Mouse (Mus musculus): ENCODE measurements around the gene Lgals7. TPM values are rescaled to one million over a fixed set of nuclear protein-coding genes. Genes with fewer than 3 reads are reported as not detected.

Gene Lgals7
- polyA plus RNA-seq, 1 experiment from 2014 or later = 0.42 TPM

DNA sequence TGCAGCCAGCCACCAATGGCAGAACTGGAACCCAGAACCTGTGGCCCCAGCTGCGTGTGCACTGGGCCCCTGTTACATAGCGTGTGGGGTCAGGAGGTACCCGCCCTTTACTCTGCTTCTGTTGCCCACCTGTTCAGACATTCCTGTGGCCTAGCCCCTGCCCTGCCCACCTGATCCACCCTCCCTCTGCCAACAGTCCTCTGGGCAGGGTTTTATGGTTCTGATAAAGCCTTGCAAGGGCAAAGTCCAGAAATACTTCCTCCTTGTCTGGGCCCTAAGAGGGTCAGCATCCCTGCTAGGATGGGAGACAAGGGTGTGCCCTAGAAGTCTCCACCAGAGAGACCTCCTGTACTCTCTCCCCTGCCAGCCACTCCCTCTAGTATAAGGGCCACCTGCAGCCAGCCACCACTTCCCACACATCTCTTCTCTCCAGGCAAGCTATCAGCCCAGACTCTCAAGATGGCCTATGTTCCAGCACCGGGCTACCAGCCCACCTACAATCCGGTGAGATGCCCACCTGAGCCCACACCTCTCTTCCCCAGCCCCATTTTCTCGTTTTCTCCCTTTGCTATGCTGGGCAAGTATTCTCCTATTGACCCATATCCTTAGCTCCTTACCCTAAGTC is 29.8 kb upstream of the Lgals7 start, which contains the start of gene Lgals4:
Gene Lgals4 (plus strand): TSS at position 132 of the 625 bp plus-strand sequence.
- DNase-seq (ENCODE audit: low spot score) (no peak), ATAC-seq (replicated peaks; ENCODE audit: low FRiP score, low TSS enrichment, low read depth) (peak; percentile 85)
- Histone ChIP-seq H3K4me1 (replicated peaks; ENCODE audit: control insufficient read depth, insufficient read depth, low read length) (no peaks in the 10 kb centered on the region), H3K4me3 (ENCODE audit: low read depth, low read length) (peak within 1 kb of the TSS; percentile 26), H3K36me3 (ENCODE audit: control insufficient read depth, insufficient read depth, low read length) (peaks cover 12% of the 10 kb centered on the region), H3K27me3 (replicated peaks; ENCODE audit: control insufficient read depth, insufficient read depth, low read length) (no peaks in the 10 kb centered on the region), H3K9me3 (ENCODE audit: control insufficient read depth, low read length) (no peaks in the 10 kb centered on the region), H3K27ac (ENCODE audit: low read depth) (peak within 1 kb of the TSS; percentile 69), H3K4me2 (ENCODE audit: low read length) (peak within 1 kb of the TSS; percentile 42), H3K9ac (ENCODE audit: low read length) (peak within 1 kb of the TSS; percentile 40)
- 70% methylated on average over 6 of the region's 6 CpGs for WGBS

DNA sequence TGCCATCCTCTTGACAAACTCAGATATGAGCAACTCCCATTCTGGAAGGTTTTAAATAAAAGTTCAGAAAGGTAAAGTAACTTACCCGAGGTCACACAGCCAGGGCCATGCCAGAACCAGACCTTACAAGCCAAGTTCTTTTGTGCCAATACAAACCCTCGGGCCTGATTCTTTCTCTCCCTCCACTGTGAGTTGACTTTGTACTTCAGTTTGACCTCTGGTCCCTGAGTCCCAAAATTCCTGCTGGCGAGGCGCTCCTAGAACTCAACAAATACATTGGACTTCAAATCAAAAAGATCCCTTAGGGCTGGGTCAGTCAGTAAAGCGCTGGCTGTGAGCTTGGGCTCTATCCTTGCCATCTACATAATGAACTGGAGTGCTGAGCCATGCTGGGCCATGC is 26.7 kb upstream of the Lgals7 start:
- DNase-seq (ENCODE audit: low spot score) = no peak
- 81% methylated on average over 5 of the region's 5 CpGs for WGBS
- H3K4me3 ChIP-seq (ENCODE audit: low read depth, low read length) = no peak overlapping the region
- no peaks in the 10 kb centered on the region for H3K9me3 ChIP-seq (ENCODE audit: control insufficient read depth, low read length)
- no peak overlapping the region for H3K9ac ChIP-seq (ENCODE audit: low read length)
- no peak for ATAC-seq (replicated peaks; ENCODE audit: low FRiP score, low TSS enrichment, low read depth)
- H3K4me1 ChIP-seq (replicated peaks; ENCODE audit: control insufficient read depth, insufficient read depth, low read length) = no peaks in the 10 kb centered on the region
- H3K27me3 ChIP-seq (replicated peaks; ENCODE audit: control insufficient read depth, insufficient read depth, low read length) = no peaks in the 10 kb centered on the region
- 0 out of 2 replicates have a peak, but pooled peaks cover 4% of the 10 kb centered on the region for H3K36me3 ChIP-seq (ENCODE audit: control insufficient read depth, insufficient read depth, low read length)
- 0 out of 2 replicates have a peak overlapping the region, but pooled peaks have one; percentile 1 for H3K27ac ChIP-seq (ENCODE audit: low read depth)
- H3K4me2 ChIP-seq (ENCODE audit: low read length) = 0 out of 2 replicates have a peak overlapping the region, but pooled peaks have one; percentile 9

DNA sequence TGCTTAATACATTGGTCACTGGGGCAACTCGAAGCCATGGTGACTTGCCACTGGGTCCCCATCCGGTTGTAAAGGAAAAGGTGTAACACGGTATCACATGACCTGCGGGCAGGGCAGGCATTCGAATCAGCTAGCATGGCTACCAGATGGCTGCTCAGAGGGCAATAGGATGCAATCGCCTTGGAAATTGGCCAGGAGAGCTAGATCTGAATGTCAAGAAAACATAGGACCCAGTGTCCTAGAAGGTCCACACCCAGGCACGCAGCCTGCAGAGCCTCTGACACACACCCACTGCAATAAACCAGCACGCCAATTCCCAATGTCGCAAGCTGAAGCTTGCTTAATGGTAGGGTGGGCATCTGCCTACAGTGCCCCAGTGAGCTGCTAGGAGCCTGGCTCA is 25.3 kb upstream of the Lgals7 start:
- 0 out of 2 replicates have a peak, but pooled peaks cover 4% of the 10 kb centered on the region for H3K36me3 ChIP-seq (ENCODE audit: control insufficient read depth, insufficient read depth, low read length)
- H3K9me3 ChIP-seq (ENCODE audit: control insufficient read depth, low read length) = no peaks in the 10 kb centered on the region
- WGBS = 69% methylated on average over 9 of the region's 9 CpGs
- ATAC-seq (replicated peaks; ENCODE audit: low FRiP score, low TSS enrichment, low read depth) = peak; percentile 24
- no peak overlapping the region for H3K4me3 ChIP-seq (ENCODE audit: low read depth, low read length)
- no peak overlapping the region for H3K27ac ChIP-seq (ENCODE audit: low read depth)
- no peaks in the 10 kb centered on the region for H3K4me1 ChIP-seq (replicated peaks; ENCODE audit: control insufficient read depth, insufficient read depth, low read length)
- DNase-seq (ENCODE audit: low spot score) = peak; percentile 66
- H3K9ac ChIP-seq (ENCODE audit: low read length) = no peak overlapping the region
- H3K27me3 ChIP-seq (replicated peaks; ENCODE audit: control insufficient read depth, insufficient read depth, low read length) = no peaks in the 10 kb centered on the region
- peak overlapping the region; percentile 14; the same call in 1 of the 2 replicates for H3K4me2 ChIP-seq (ENCODE audit: low read length)

DNA sequence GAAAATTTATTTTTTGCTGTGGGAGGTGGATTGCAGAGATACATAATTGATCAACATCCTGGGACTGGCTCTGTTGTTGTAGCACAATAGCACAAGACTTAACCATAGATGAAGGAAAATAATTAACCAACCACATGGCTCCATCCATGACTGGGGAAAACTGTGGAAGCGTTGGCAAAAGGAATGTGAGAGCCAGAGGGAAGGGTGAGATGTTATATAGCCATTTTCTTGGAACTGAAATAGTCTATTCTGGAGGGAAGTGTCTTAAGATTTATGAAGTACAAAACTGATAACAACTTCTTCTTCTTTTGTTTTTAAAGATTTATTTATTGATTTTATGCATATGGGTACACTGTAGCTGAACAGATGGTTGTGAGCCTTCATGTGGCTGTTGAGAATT is 16.4 kb upstream of the Lgals7 start:
- ATAC-seq (replicated peaks; ENCODE audit: low FRiP score, low TSS enrichment, low read depth) (no peak), DNase-seq (ENCODE audit: low spot score) (no peak)
- H3K9me3 ChIP-seq (ENCODE audit: control insufficient read depth, low read length) = no peaks in the 10 kb centered on the region
- H3K9ac ChIP-seq (ENCODE audit: low read length) = no peak overlapping the region
- no peak overlapping the region for H3K4me3 ChIP-seq (ENCODE audit: low read depth, low read length)
- H3K4me2 ChIP-seq (ENCODE audit: low read length) = no peak overlapping the region
- H3K4me1 ChIP-seq (replicated peaks; ENCODE audit: control insufficient read depth, insufficient read depth, low read length) = no peaks in the 10 kb centered on the region
- H3K36me3 ChIP-seq (ENCODE audit: control insufficient read depth, insufficient read depth, low read length) = no peaks in the 10 kb centered on the region
- no peak overlapping the region for H3K27ac ChIP-seq (ENCODE audit: low read depth)
- no peaks in the 10 kb centered on the region for H3K27me3 ChIP-seq (replicated peaks; ENCODE audit: control insufficient read depth, insufficient read depth, low read length)
- WGBS = 76% methylated on average over 1 of the region's 1 CpGs

DNA sequence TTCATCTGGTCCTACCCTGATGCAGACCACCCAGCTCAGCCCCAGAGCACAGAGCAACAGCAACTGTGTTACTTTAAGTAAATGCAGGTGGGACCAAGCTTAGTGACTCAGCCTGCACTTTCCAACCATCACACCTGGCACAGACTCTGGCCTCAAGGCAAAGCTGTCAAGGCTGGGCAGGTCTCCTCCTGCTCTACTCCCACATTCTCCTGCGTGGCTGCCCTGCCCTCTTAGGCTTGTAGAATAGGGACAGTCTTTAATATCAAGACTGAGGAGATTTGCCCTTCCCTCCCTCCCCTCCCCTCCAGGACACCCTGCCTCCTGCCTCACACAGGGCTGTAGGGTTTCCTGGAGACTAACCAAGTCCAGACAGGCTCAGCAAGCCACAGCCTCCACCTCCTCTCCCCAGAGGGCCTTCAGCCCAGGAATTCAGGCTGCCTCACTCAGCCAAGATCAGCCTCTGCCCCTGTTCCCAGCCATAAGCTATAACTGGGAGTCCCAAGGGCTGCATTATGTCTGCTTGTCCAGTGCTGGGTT is 13.9 kb upstream of the Lgals7 start:
- Histone ChIP-seq H3K9me3 (ENCODE audit: control insufficient read depth, low read length) (no peaks in the 10 kb centered on the region), H3K27ac (ENCODE audit: low read depth) (no peak overlapping the region), H3K4me3 (ENCODE audit: low read depth, low read length) (no peak overlapping the region), H3K4me1 (replicated peaks; ENCODE audit: control insufficient read depth, insufficient read depth, low read length) (no peaks in the 10 kb centered on the region), H3K36me3 (ENCODE audit: control insufficient read depth, insufficient read depth, low read length) (no peaks in the 10 kb centered on the region), H3K4me2 (ENCODE audit: low read length) (no peak overlapping the region), H3K27me3 (replicated peaks; ENCODE audit: control insufficient read depth, insufficient read depth, low read length) (no peaks in the 10 kb centered on the region), H3K9ac (ENCODE audit: low read length) (no peak overlapping the region)
- WGBS = 35% methylated on average over 1 of the region's 1 CpGs
- no peak for ATAC-seq (replicated peaks; ENCODE audit: low FRiP score, low TSS enrichment, low read depth)
- DNase-seq (ENCODE audit: low spot score) = no peak

DNA sequence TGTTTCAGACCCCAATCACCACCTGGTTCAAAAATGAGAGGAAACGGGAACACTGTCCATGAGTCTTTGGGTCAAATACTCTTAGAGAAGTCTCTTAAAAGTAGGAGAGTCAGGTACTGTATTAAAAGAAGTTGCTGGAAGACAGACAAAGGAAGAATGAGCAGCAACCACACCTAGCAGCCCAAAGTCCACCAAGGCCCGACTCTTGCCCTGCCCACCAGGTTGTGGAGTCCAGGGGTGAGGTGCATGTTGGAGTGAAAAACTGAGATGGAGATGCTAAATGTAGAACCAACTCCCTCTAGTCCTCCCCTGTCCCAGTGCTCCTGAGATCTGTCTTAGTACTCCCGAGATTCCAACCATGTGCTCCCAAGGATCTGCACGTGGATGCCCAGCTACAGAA is 13.0 kb upstream of the Lgals7 start:
- no peak overlapping the region for H3K4me3 ChIP-seq (ENCODE audit: low read depth, low read length)
- 78% methylated on average over 4 of the region's 4 CpGs for WGBS
- H3K27me3 ChIP-seq (replicated peaks; ENCODE audit: control insufficient read depth, insufficient read depth, low read length) = no peaks in the 10 kb centered on the region
- H3K4me1 ChIP-seq (replicated peaks; ENCODE audit: control insufficient read depth, insufficient read depth, low read length) = no peaks in the 10 kb centered on the region
- no peaks in the 10 kb centered on the region for H3K36me3 ChIP-seq (ENCODE audit: control insufficient read depth, insufficient read depth, low read length)
- no peak overlapping the region for H3K27ac ChIP-seq (ENCODE audit: low read depth)
- no peak overlapping the region for H3K4me2 ChIP-seq (ENCODE audit: low read length)
- H3K9me3 ChIP-seq (ENCODE audit: control insufficient read depth, low read length) = no peaks in the 10 kb centered on the region
- DNase-seq (ENCODE audit: low spot score) (no peak), ATAC-seq (replicated peaks; ENCODE audit: low FRiP score, low TSS enrichment, low read depth) (no peak)
- H3K9ac ChIP-seq (ENCODE audit: low read length) = no peak overlapping the region

DNA sequence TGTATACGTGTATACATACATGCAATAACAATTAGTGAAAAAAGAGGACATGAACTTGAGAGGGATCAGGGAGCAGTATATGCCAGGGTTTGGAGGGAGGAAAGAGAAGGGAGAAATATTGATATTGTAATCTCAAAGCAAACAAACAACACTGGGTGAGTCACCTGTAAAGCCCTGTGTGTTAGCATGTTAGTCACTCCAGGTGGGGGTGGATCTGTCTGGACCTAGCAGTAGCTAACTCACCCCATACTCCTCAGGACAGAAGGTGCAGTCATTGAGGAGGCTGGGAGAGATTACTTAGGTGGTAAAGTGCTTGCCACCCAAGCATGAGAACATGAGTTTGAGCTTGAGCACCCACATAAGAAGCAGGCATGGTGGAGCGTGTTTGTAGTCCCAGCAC is 3.7 kb upstream of the Lgals7 start:
- Histone ChIP-seq H3K4me2 (ENCODE audit: low read length) (no peak overlapping the region), H3K4me1 (replicated peaks; ENCODE audit: control insufficient read depth, insufficient read depth, low read length) (peaks cover 6% of the 10 kb centered on the region; the same call in 1 of the 2 replicates), H3K27me3 (replicated peaks; ENCODE audit: control insufficient read depth, insufficient read depth, low read length) (no peaks in the 10 kb centered on the region), H3K36me3 (ENCODE audit: control insufficient read depth, insufficient read depth, low read length) (no peaks in the 10 kb centered on the region), H3K27ac (ENCODE audit: low read depth) (no peak overlapping the region), H3K4me3 (ENCODE audit: low read depth, low read length) (no peak overlapping the region), H3K9ac (ENCODE audit: low read length) (no peak overlapping the region), H3K9me3 (ENCODE audit: control insufficient read depth, low read length) (no peaks in the 10 kb centered on the region)
- no peak for DNase-seq (ENCODE audit: low spot score)
- no peak for ATAC-seq (replicated peaks; ENCODE audit: low FRiP score, low TSS enrichment, low read depth)
- 93% methylated on average over 2 of the region's 2 CpGs for WGBS

DNA sequence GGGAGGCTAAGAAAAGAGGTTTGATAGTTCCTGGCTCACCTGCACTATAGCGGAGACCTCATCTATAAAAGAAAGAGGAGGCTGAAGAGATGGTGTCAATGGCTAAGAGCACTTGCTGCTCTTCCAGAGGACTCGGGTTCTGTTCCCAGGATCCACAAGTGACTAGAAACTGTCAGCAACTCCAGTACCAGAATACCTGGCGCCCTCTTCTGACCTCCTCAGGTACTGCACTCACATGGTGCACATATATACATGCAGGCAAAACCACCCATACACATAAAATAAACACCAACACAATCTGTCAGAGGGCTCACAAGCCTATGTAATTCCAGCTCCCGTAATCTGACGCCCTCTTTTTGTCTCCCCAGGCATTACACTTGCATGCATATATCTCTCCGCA is 2.8 kb upstream of the Lgals7 start:
- H3K9ac ChIP-seq (ENCODE audit: low read length) = no peak overlapping the region
- WGBS = 86% methylated on average over 6 of the region's 6 CpGs
- no peak for ATAC-seq (replicated peaks; ENCODE audit: low FRiP score, low TSS enrichment, low read depth)
- no peaks in the 10 kb centered on the region for H3K9me3 ChIP-seq (ENCODE audit: control insufficient read depth, low read length)
- H3K4me2 ChIP-seq (ENCODE audit: low read length) = no peak overlapping the region
- H3K36me3 ChIP-seq (ENCODE audit: control insufficient read depth, insufficient read depth, low read length) = no peaks in the 10 kb centered on the region
- H3K4me3 ChIP-seq (ENCODE audit: low read depth, low read length) = no peak overlapping the region
- no peaks in the 10 kb centered on the region for H3K27me3 ChIP-seq (replicated peaks; ENCODE audit: control insufficient read depth, insufficient read depth, low read length)
- H3K4me1 ChIP-seq (replicated peaks; ENCODE audit: control insufficient read depth, insufficient read depth, low read length) = peaks cover 11% of the 10 kb centered on the region; the same call in 1 of the 2 replicates
- no peak for DNase-seq (ENCODE audit: low spot score)
- no peak overlapping the region for H3K27ac ChIP-seq (ENCODE audit: low read depth)

Data from intestine, embryonic 14.5 days (tissue).